Mouse (Mus musculus) G1E (cell line): ENCODE data around the gene Aqp12.

ENCODE experiments used
- CTCF ChIP-seq: IDR thresholded peaks from 2 replicates; pipeline ENCODE4 v1.5.1; 2012; ENCODE audit warnings: low read depth, low read length, inconsistent platforms, mixed read lengths
- GATA1 ChIP-seq: IDR thresholded peaks from 2 replicates; pipeline ENCODE4 v1.6.1; 2012; ENCODE audit warnings: borderline replicate concordance, low read length, inconsistent platforms, mixed read lengths

DNA sequence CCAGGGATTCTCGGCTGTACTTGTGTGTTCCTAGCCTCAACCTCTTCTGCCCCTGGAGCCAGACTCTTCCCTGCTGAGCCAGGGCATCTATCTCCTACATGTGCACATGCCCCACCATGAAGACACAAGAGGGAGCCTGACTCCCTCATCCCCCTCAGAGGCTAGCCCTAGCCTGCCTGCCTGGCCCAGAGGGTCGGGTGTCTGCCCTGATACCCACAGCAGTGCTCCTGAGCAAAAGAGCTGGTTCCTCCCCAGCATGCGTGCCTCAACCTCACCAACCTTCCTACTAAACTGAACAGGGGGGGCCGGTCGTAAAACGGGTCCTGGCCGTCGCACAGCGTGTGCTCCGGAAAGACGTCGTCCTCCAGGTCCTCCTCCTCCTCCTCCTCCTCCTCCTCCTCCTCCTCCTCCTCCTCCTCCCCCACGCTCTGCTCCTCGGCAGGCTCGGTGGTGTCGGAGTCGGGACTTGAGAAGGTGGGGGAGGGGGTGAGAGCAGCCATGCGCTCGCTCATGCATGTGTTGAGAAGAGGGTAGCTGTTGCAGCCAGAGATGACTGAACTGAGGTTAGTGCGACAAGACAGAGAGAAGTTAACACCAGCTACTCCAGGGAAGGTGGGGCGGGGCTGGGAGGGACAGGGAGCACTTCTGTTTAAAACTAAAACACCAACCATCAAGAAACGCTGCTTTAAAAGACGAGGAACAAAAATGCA, 45.1 kb downstream of the Aqp12 start:
- TF ChIP-seq CTCF, result no peak
- TF ChIP-seq GATA1, result no peak
